Mouse (Mus musculus) olfactory bulb, adult 2 months (tissue): Measurements from ENCODE around the gene Cask. TPM values are rescaled to one million over a fixed set of nuclear protein-coding genes. Genes with fewer than 3 reads are reported as not detected.

Experiments
- H3K27ac ChIP-seq: fragments of 200-500 bp; 2 replicates; pipeline ENCODE4 v1.5.1; 2012; ENCODE audit warnings: low read depth, low read length; ENCODE audit not compliant: insufficient read depth
- H3K4me1 ChIP-seq: fragments of 200-500 bp; 2 replicates; pipeline ENCODE4 v1.6.1; 2012; ENCODE audit warnings: low read length; ENCODE audit not compliant: control insufficient read depth, insufficient read depth
- H3K4me3 ChIP-seq: fragments of 200-500 bp; 2 replicates; pipeline ENCODE4 v1.5.1; 2012; ENCODE audit warnings: mild to moderate bottlenecking, low read depth, low read length, moderate library complexity; ENCODE audit not compliant: insufficient read depth
- CTCF ChIP-seq: fragments of 200-500 bp; IDR thresholded peaks from 2 replicates; pipeline ENCODE4 v1.5.1; 2012; ENCODE audit warnings: low read depth, mild to moderate bottlenecking, low read length, moderate library complexity; ENCODE audit not compliant: insufficient read depth
- POLR2A ChIP-seq: fragments of 200-500 bp; IDR thresholded peaks from 2 replicates; pipeline ENCODE4 v1.6.1; 2012; ENCODE audit warnings: mild to moderate bottlenecking, low read depth, low read length, moderate library complexity; ENCODE audit not compliant: insufficient read depth
- WGBS: fragments of 180-500 bp; shearing (Covaris S2); methylation state at CpG from one replicate; pipeline ENCODE4 v1.1.7; 2018; 5-methylcytosine and 5-hydroxymethylcytosine counted together
- polyA plus RNA-seq: library from polyadenylated mRNA; stranded (reverse); fragments of >200 nt; gene quantifications from 2 replicates; pipeline ENCODE4 v1.2.4, GENCODE M21; 2012; ENCODE audit warnings: low replicate concordance; ENCODE audit not compliant: missing spikeins, insufficient read depth, insufficient read length

The Cask gene
- polyA plus RNA-seq, 1 experiment = not detected

DNA sequence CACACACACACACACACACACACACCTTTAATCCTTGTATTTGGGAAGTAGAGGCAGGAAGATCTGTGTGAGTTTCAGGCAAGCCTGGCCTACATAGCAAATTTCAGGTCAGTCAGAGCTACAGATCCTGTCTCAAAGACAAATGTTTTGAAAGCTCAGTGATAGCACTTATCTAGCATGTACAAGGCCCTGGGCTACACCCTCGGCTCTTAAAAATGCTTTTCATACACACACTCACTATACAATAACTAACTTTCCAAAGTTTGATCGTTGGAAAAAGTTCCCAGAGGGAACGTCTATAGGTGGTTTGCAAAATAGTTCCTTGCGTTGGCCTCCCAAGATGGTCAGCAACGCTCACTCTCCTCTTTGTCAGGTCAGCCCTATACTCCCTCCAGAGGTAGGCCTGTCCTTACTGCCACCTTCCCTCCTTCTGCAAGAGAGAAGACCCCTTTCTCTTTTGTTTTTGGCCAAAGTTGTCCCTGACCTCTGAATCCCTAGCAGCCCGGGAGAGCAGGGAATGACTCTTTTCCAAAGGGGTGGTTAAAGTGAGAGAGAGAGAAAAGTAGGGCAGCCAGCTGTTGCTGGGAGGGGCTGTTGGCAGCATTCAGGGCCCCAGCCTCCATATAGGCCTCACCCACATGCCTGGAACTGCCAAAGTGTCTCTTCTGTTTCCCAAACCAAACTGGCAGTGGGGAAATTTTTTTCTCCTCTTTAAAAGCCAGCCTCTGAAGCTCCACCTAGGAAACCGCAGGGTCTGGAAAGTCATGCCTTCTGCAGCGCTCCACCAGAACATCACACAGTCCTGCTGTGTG lies 356.1 kb downstream of the Cask start:
- no peak for TF ChIP-seq CTCF
- TF ChIP-seq POLR2A = no peak
- H3K4me1 ChIP-seq = peaks cover 6% of the 10 kb centered on the region; the same call in 1 of the 2 replicates
- H3K27ac ChIP-seq = no peak overlapping the region
- H3K4me3 ChIP-seq = no peak overlapping the region
- WGBS = 72% methylated on average over 8 of the region's 8 CpGs

DNA sequence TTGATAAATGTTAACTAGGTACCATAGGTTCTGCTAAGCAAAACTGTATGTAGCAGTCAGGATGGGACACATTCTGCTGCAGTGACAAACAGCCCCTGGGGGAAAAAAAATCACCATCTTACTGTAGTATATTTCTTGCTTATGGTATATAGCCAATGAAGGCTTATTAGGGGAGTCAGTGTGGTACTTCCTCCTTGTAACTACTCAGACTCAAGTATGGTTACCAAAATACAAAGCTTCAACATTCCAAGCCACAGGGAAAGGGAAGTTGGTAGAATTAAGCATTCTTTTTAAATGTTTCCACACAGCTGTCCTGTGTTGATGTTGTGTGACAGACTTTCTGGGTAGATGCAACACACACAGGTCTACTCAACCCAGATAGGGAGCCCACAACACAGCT lies 358.2 kb downstream of the Cask start:
- Histone ChIP-seq H3K4me3 (no peak overlapping the region), H3K4me1 (peaks cover 6% of the 10 kb centered on the region; the same call in 1 of the 2 replicates), H3K27ac (no peak overlapping the region)
- TF ChIP-seq CTCF (no peak), POLR2A (no peak)

DNA sequence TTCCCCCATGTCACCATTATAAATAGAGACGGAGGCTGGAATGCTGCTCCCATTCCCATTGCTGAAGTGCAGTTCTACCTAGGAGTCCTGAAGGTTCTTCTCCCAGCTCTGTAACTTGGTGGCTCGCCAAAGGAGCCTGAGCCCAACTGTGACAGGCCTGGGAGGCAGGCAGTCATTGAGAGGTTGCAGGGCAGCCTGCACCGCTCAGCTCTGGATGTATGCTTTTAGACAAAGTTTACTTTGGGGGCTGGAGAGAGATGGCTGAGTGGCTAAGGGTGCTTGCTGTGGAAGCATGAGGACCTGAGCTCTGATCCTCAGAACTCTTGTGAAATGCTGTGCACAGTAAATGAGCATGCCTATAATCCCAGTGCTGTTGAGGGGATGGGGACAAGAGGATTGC lies 360.2 kb downstream of the Cask start:
- 86% methylated on average over 3 of the region's 3 CpGs for WGBS
- TF ChIP-seq CTCF = no peak
- no peak for TF ChIP-seq POLR2A

DNA sequence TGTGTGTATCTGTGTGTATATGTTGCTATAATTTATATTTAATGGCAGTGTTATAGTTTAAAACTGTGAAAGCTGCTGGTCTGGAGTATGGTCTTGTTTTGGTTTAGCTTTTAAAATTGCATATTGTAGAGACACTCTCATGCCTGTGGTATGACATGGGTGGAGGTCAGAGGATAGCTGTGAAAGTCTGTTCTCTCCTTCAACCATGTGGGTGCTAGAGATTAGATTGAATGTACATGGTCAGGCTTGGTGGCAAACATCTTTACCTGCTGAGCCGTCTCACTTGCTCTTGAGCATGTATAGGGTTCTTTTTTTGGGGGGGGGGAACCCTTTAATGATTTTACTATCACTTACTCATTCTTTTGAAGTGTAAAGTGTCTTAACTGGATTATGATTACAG lies 361.4 kb downstream of the Cask start:
- TF ChIP-seq POLR2A = no peak
- no peak for TF ChIP-seq CTCF
- H3K27ac ChIP-seq = no peak overlapping the region
- H3K4me1 ChIP-seq = peaks cover 2% of the 10 kb centered on the region; the same call in 1 of the 2 replicates
- H3K4me3 ChIP-seq = no peak overlapping the region
- WGBS = 100% methylated on average over 1 of the region's 1 CpGs

More for the DNA sequence above, 360.2 kb downstream of the Cask start:
- peaks cover 8% of the 10 kb centered on the region; the same call in 1 of the 2 replicates for H3K4me1 ChIP-seq
- no peak overlapping the region for H3K27ac ChIP-seq
- no peak overlapping the region for H3K4me3 ChIP-seq

DNA sequence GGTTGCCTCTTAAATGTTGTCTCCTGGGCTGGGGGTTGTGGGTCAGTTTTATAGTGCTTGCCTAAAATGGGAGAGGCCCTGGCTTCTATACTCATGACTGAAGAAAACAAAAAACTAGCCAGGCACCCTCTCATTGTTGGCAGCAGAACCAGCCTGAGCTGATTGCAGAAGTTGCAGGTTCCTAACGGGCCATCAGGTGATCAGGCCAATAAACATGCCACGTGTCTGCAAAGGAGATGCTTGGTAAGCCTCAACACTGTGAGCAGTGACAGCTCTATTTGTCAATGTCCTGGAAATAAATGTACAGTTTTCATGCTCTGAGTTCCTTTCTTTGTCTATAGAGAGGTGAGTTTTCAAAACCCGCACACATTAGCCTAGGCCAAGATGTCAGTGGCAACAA lies 362.2 kb downstream of the Cask start:
- TF ChIP-seq POLR2A (no peak), CTCF (no peak)
- Histone ChIP-seq H3K4me3 (no peak overlapping the region), H3K27ac (no peak overlapping the region), H3K4me1 (peaks cover 2% of the 10 kb centered on the region; the same call in 1 of the 2 replicates)
- 88% methylated on average over 3 of the region's 3 CpGs for WGBS

DNA sequence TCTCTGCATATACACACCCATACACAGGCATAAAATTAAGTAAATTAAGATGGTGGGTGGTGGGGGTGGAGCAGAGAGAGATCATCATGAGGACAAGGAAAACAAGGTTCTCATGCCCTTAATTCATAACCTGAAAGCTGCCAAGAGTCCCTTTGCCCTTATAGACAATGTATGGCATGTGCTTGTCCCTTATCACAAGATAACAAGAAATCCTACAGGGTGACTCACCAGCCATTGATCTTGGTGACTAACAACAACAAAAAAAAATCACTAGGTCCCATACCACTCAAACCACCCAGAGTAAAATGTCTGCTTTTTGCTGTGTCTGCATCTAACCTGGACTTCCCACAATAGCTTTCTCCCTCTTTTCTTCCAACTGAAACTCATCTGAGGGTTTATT lies 366.7 kb downstream of the Cask start:
- Histone ChIP-seq H3K4me1 (peaks cover 2% of the 10 kb centered on the region; the same call in 1 of the 2 replicates), H3K27ac (no peak overlapping the region), H3K4me3 (no peak overlapping the region)
- TF ChIP-seq POLR2A (no peak), CTCF (no peak)

DNA sequence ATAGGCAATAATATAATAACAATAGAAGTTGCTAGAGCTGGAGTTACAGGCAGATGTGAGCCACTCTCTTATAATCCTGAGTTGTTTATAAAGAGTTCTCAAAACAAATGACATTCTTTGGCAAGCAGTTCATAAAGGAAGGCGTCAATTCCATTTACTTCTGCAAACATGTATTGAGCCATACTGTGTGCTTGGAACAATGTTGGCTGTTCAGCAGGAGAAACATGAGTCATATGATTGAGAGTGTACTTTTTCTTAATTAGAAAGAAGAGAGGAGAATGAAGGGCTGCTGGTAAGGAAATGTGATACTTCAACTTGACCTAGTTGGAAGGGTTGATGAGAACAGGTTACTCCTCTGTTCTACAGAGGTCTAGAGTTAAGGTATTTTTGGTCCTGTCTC lies 368.6 kb downstream of the Cask start:
- no peak for TF ChIP-seq CTCF
- no peak for TF ChIP-seq POLR2A
- 75% methylated on average over 1 of the region's 1 CpGs for WGBS
- H3K4me1 ChIP-seq = peaks cover 2% of the 10 kb centered on the region; the same call in 1 of the 2 replicates
- no peak overlapping the region for H3K4me3 ChIP-seq
- no peak overlapping the region for H3K27ac ChIP-seq

DNA sequence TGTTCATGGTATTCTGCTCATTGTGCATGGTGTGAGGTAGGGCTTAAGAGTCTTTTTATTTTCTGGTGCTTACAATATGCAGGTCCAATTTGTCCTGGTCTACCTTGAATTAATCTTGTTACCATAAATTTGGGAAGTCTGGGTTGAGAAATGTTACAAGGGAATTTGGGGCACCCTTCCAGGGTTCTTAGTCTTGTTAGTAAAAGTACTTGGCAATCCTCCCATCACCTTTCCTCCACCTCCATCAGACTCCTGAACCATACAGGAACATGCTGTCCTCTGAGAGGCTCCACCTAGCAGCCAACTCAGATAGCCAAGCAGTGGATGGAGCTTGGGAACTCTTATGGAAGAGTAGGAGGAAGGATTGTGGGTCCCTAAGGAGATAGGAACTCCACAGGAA lies 371.6 kb downstream of the Cask start:
- TF ChIP-seq CTCF (no peak), POLR2A (no peak)
- Histone ChIP-seq H3K4me1 (no peaks in the 10 kb centered on the region), H3K27ac (no peak overlapping the region), H3K4me3 (no peak overlapping the region)

DNA sequence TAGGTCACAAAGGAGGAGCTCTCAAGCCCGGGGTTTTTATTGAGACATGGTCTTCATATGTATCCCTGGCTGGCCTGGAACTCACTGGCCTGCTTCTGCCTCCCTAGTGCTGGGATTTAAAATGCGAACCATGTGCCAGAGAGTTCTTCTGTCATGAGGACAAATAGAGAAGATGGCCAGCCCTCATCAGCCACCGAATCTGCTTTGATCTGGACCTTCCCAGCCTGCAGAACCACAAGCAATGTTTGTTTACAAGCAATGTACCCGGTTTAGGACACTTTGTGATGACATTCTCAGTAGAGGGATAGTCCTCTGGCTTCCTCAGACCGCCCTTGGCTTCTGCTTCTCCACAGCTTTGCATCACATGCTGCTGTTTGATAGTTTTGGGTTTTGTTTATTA lies 372.9 kb downstream of the Cask start:
- TF ChIP-seq CTCF = no peak
- no peak for TF ChIP-seq POLR2A
- Histone ChIP-seq H3K27ac (no peak overlapping the region), H3K4me3 (no peak overlapping the region), H3K4me1 (no peaks in the 10 kb centered on the region)
- 64% methylated on average over 5 of the region's 5 CpGs for WGBS
